Mouse (Mus musculus) testis, adult 2 months (tissue): ENCODE measurements around the gene Pilra.

ENCODE experiments used
- CTCF ChIP-seq: fragments of 200-500 bp; IDR thresholded peaks from 2 replicates; pipeline ENCODE4 v1.5.1; 2012; ENCODE audit warnings: low read depth, mild to moderate bottlenecking, inconsistent platforms, low read length, moderate library complexity; ENCODE audit not compliant: control insufficient read depth, insufficient read depth, insufficient replicate concordance
- POLR2A ChIP-seq: fragments of 200-500 bp; IDR thresholded peaks from 2 replicates; pipeline ENCODE4 v1.6.1; 2012; ENCODE audit warnings: low read depth, mild to moderate bottlenecking, inconsistent platforms, low read length, moderate library complexity; ENCODE audit not compliant: control insufficient read depth

GRCm38 (mm10) chr5:137781661-137782060, 54.4 kb downstream of the Pilra start:
- TF ChIP-seq CTCF (no peak), POLR2A (no peak)
